Mouse (Mus musculus): ENCODE results near the gene Gpi1. TPM values are rescaled to one million over a fixed set of nuclear protein-coding genes. Genes with fewer than 3 reads are reported as not detected.

The Gpi1 gene
- polyA plus RNA-seq (2012; rRNA removed; ENCODE audit: low replicate concordance) = 341 and 453 TPM in 2 replicates

DNA sequence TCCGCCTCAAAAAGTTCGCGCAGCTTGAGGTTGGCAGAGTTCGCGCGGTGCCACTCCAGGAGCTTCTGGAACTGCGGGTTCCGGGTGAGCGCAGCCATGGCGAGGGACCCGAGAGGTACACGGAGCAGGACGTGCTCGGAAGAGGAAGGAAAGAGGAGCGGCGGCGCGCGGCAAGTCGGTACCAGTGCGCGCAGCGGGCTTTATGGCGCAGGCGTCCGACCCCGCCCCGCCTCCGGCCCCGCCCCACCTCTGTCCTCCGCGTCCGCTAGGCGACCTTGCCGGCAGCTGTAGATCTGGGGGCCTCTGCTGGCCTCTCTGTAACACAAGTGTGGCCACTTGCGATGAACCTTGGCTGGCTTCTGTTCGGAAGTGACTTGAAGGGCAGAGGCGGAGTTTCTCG, at the start of gene Gpi1:
TSS of gene Gpi1 (minus strand) at position 221 of the 400 bp plus-strand sequence.

DNA sequence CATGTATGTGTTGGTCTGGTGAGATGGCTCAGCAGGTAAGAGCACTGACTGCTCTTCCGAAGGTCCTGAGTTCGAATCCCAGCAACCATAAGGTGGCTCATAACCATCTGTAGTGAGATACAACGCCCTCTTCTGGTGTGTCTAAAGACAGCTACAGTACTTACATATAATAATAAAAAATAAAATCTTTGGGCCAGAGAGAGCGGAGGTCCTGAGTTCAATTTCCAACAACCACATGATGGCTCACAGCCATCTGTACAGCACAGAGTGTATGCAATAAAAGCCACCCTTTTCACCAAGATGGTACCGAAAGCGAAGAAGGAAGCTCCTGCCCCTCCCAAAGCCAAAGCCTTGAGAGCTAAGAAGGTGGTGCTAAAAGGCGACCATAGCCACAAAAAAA, 20.6 kb upstream of the Gpi1 start, which contains the start of gene Gm6096:
TSS of gene Gm6096 (plus strand) at position 301 of the 400 bp plus-strand sequence.

DNA sequence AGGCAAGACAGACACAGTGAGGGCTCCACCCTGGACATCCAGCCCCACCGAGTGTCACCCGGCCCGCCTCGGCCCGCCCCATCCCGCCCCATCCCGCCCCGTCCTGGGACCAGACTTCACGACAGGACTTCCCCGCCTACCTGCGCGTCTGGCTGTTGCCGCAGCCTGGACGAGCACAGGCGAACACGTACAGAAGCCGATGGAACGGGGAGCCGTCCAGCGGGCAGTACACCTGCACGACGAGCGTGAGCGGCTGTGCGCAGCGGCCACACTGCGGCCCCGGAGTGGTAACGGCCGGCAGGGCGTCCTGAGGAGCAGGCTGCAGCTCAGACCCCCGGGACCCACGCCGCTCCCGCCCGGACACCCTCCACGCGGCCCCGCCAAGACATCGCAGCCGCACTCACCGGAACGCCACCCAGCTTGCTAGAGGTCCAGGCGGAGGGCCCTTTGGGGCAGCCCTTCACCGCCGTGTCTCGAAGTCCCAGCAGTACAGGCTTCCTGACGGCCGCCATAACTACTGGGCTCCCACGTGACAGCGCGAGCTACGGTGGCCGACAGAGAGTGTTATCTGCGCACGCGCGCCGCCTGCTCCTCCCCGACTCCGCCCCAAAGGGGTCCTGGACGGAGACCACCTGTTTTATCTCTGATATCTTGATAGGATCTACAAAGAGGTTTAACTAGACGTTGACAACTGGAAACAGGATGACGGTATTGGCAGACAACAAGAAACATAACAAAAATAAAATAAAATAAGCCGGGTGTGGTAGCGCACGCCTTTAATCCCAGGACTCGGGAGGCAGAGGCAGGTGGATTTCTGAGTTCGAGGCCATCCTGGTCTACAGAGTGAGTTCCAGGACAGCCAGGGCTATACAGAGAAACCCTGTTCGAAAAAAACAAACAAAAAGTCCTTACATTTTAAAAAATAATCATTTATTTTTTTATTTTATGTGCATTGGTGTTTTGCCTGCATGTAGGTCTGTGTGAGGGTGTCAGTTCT, 33.7 kb downstream of the Gpi1 start, which contains the start of gene Pdcd2l:
TSS of gene Pdcd2l (minus strand) at position 530 of the 997 bp plus-strand sequence.

GRCm38 (mm10) chr7:34169454-34169853, 60.7 kb downstream of the Gpi1 start, which contains the start of gene Uba2:
Gene Uba2 (minus strand): TSS chr7:34169599.

Other genes starting within 250 kb of the Gpi1 start
- gene Scgb2b27, start 216.4 kb downstream of the Gpi1 start, polyA plus RNA-seq (2012; rRNA removed; ENCODE audit: low replicate concordance) = not detected in 2 replicates
- gene Scgb1b27, start 208.9 kb downstream of the Gpi1 start, polyA plus RNA-seq (2012; rRNA removed; ENCODE audit: low replicate concordance) = not detected in 2 replicates
- gene Scgb1b30, start 134.9 kb downstream of the Gpi1 start, polyA plus RNA-seq (2012; rRNA removed; ENCODE audit: low replicate concordance) = not detected in 2 replicates
- gene Wtip, start 97.1 kb downstream of the Gpi1 start, polyA plus RNA-seq (2012; rRNA removed; ENCODE audit: low replicate concordance) = 21.3 and 25.2 TPM in 2 replicates
- 20.0 and 55.9 TPM in 2 replicates for gene Uba2, start 60.7 kb downstream of the Gpi1 start, polyA plus RNA-seq (2012; rRNA removed; ENCODE audit: low replicate concordance)
- gene Pdcd2l, start 33.7 kb downstream of the Gpi1 start, polyA plus RNA-seq (2012; rRNA removed; ENCODE audit: low replicate concordance) = 22.7 and 24.0 TPM in 2 replicates
- not detected in 2 replicates for gene Gm6096, start 20.7 kb upstream of the Gpi1 start, polyA plus RNA-seq (2012; rRNA removed; ENCODE audit: low replicate concordance)
- 36.6 and 37.0 TPM in 2 replicates for gene 4931406P16Rik, start 83.2 kb upstream of the Gpi1 start, polyA plus RNA-seq (2012; rRNA removed; ENCODE audit: low replicate concordance)
- 30.6 and 63.9 TPM in 2 replicates for gene Lsm14a, start 163.0 kb upstream of the Gpi1 start, polyA plus RNA-seq (2012; rRNA removed; ENCODE audit: low replicate concordance)

Measured in mammary gland, adult 2 months (tissue).